In genomic region chr8:114770856-114771776, GRCm38 (mm10) we compare ENCODE assay signal across 9 mouse cellular contexts.
DNase-seq lines count a peak whose midpoint lies in the region; ATAC-seq lines count a peak whose summit lies in the region.
"Had no signal": no experiment of that assay in that cellular context is flagged by ENCODE, and none has a peak within 500 bp of the region (broad histone marks: within the 10 kb centered on the region; RNA-seq: fewer than 3 reads in every experiment).

No protein-coding gene starts in this region.

- no peak overlapping the region for H3K4me2 ChIP-seq in embryonic facial prominence, embryonic 14.5 days (ENCODE audit: low read depth, low read length)
- peak overlapping the region; percentile 38 for H3K4me2 ChIP-seq in hindbrain, embryonic 13.5 days
- H3K4me2 ChIP-seq: liver, embryonic 15.5 days had no signal

- peak; percentile 68 for DNase-seq in ES-CJ7 (ENCODE audit: low read depth, low spot score)
- peak; percentile 76 for DNase-seq in adrenal gland, postnatal 25 days
- peak; percentile 89 for DNase-seq in embryonic facial prominence, embryonic 14.5 days (ENCODE audit: low spot score)
- DNase-seq in layer of hippocampus, postnatal 10 days (ENCODE audit: low spot score in 2 of 2), result peak; percentile 81 to 86
- peak; percentile 72 for DNase-seq in lung, postnatal 25 days (ENCODE audit: low spot score)
- peak; percentile 86 for DNase-seq in right cerebral cortex, postnatal 4 days

- 58% methylated on average over 31 of the region's 31 CpGs for WGBS in embryonic facial prominence, embryonic 14.5 days
- 42% methylated on average over 31 of the region's 31 CpGs for WGBS in hindbrain, embryonic 13.5 days

- H3K4me3 ChIP-seq in embryonic facial prominence, embryonic 14.5 days (ENCODE audit: low read depth, low read length), result no peak overlapping the region
- H3K4me3 ChIP-seq in hindbrain, embryonic 13.5 days, result peak overlapping the region; percentile 17
- H3K4me3 ChIP-seq: liver, embryonic 15.5 days had no signal

- H3K27me3 ChIP-seq in embryonic facial prominence, embryonic 14.5 days (replicated peaks; ENCODE audit: control insufficient read depth, insufficient read depth, low read length), result no peaks in the 10 kb centered on the region
- H3K27me3 ChIP-seq in hindbrain, embryonic 13.5 days, result 0 out of 2 replicates have a peak, but pooled peaks cover 3% of the 10 kb centered on the region
- H3K27me3 ChIP-seq: liver, embryonic 15.5 days had no signal

- H3K27ac ChIP-seq in embryonic facial prominence, embryonic 14.5 days (replicated peaks; ENCODE audit: low read depth, low read length), result no peak overlapping the region
- peak overlapping the region; percentile 23; the same call in 1 of the 2 replicates for H3K27ac ChIP-seq in hindbrain, embryonic 13.5 days
- H3K27ac ChIP-seq: liver, embryonic 15.5 days had no signal

- H3K9me3 ChIP-seq in embryonic facial prominence, embryonic 14.5 days (ENCODE audit: control insufficient read depth, low read length), result no peaks in the 10 kb centered on the region
- H3K9me3 ChIP-seq in hindbrain, embryonic 13.5 days, result no peaks in the 10 kb centered on the region
- H3K9me3 ChIP-seq: liver, embryonic 15.5 days had no signal

- H3K4me1 ChIP-seq in embryonic facial prominence, embryonic 14.5 days (ENCODE audit: control insufficient read depth, insufficient read depth, low read length), result peaks cover 20% of the 10 kb centered on the region
- peaks cover 44% of the 10 kb centered on the region for H3K4me1 ChIP-seq in hindbrain, embryonic 13.5 days (replicated peaks)

- no peaks in the 10 kb centered on the region for H3K36me3 ChIP-seq in embryonic facial prominence, embryonic 14.5 days (ENCODE audit: control insufficient read depth, insufficient read depth, low read length)
- H3K36me3 ChIP-seq in hindbrain, embryonic 13.5 days, result no peaks in the 10 kb centered on the region
- H3K36me3 ChIP-seq: liver, embryonic 15.5 days had no signal

- no peak for ATAC-seq in embryonic facial prominence, embryonic 14.5 days (ENCODE audit: low read depth)
- ATAC-seq in hindbrain, embryonic 13.5 days (ENCODE audit: low FRiP score), result no peak
- no peak for ATAC-seq in erythroid progenitor cell, adult 5-6 weeks (replicated peaks; ENCODE audit: low FRiP score, poor library complexity, severe bottlenecking)

- no peak overlapping the region for H3K9ac ChIP-seq in embryonic facial prominence, embryonic 14.5 days (ENCODE audit: low read depth, low read length)
- H3K9ac ChIP-seq in hindbrain, embryonic 13.5 days, result no peak overlapping the region
- H3K9ac ChIP-seq: liver, embryonic 15.5 days had no signal
